Mouse (Mus musculus) B cell, adult 67 days (primary cell): ENCODE data around the gene E2f4. TPM values are rescaled to one million over a fixed set of nuclear protein-coding genes. Genes with fewer than 3 reads are reported as not detected.

Experiments
- total RNA-seq, 2 experiments: library from RNA; stranded (reverse); gene quantifications; 4 replicates each; pipeline ENCODE4 v1.2.4; 2023

The E2f4 gene
- 10 to 100 TPM; 96.4 to 98.1 TPM for total RNA-seq

GRCm38 (mm10) chr8:105297511-105298192 lies at the start of gene E2f4:
Gene E2f4, plus strand, starts transcription at chr8:105297663.

GRCm38 (mm10) chr8:105254966-105255350 lies 42.5 kb upstream of the E2f4 start, which contains the start of gene B3gnt9:
Gene B3gnt9, minus strand, starts transcription at chr8:105255153.

GRCm38 (mm10) chr8:105264024-105264982 lies 33.2 kb upstream of the E2f4 start, which contains the start of the genes Tradd and Fbxl8:
Gene Tradd, minus strand, starts transcription at chr8:105264609.
Gene Fbxl8, plus strand, starts transcription at chr8:105264648.

GRCm38 (mm10) chr8:105269461-105269947 lies 28.0 kb upstream of the E2f4 start, which contains the start of gene Hsf4:
Gene Hsf4, plus strand, starts transcription at chr8:105269801.

GRCm38 (mm10) chr8:105275840-105276239 lies 21.6 kb upstream of the E2f4 start, which contains the start of gene Nol3:
Gene Nol3, plus strand, starts transcription at chr8:105276140.

GRCm38 (mm10) chr8:105289805-105290460 lies 7.5 kb upstream of the E2f4 start, which contains the start of gene 4931428F04Rik:
Gene 4931428F04Rik, minus strand, starts transcription at chr8:105289864.

GRCm38 (mm10) chr8:105295895-105296573 lies 1.4 kb upstream of the E2f4 start, which contains the start of gene Exoc3l:
Gene Exoc3l, minus strand, starts transcription at chr8:105296101.

GRCm38 (mm10) chr8:105305211-105306145 lies 8.0 kb downstream of the E2f4 start, which contains the start of gene Elmo3:
Gene Elmo3, plus strand, starts transcription at chr8:105305601.

GRCm38 (mm10) chr8:105326141-105326672 lies 28.7 kb downstream of the E2f4 start, which contains the start of the genes Lrrc29 and Tmem208:
Gene Lrrc29, minus strand, starts transcription at chr8:105326278.
Gene Tmem208, plus strand, starts transcription at chr8:105326354.

GRCm38 (mm10) chr8:105347428-105348221 lies 50.2 kb downstream of the E2f4 start, which contains the start of gene Fhod1:
Gene Fhod1, minus strand, starts transcription at chr8:105347953.

GRCm38 (mm10) chr8:105348450-105349095 lies 51.1 kb downstream of the E2f4 start, which contains the start of gene Slc9a5:
Gene Slc9a5, plus strand, starts transcription at chr8:105348843.

Other genes with a start within 250 kb of the E2f4 start
- not detected for gene Ces3a, start 249.1 kb upstream of the E2f4 start, total RNA-seq
- not detected for gene Ces3b, start 213.9 kb upstream of the E2f4 start, total RNA-seq
- gene Ces4a, start 165.9 kb upstream of the E2f4 start, total RNA-seq = not detected
- gene Cbfb, start 127.0 kb upstream of the E2f4 start, total RNA-seq = 10 to 100 TPM; 96.5 to 98.2 TPM
- 10 to 100 TPM; 20.0 to 24.8 TPM for gene D230025D16Rik, start 72.5 kb upstream of the E2f4 start, total RNA-seq
- gene B3gnt9, start 42.5 kb upstream of the E2f4 start, total RNA-seq = 1 to 10 TPM; 1.1 to 1.7 TPM
- 10 to 100 TPM; 25.4 to 28.9 TPM for gene Tradd, start 33.1 kb upstream of the E2f4 start, total RNA-seq
- 10 to 100 TPM in 1 of 2 experiments, 1 to 10 TPM in 1; 9.8 to 11.9 TPM for gene Fbxl8, start 33.0 kb upstream of the E2f4 start, total RNA-seq
- gene Hsf4, start 27.9 kb upstream of the E2f4 start, total RNA-seq = under 1 TPM in 1 of 2 experiments, not detected in 1; 0.59 TPM
- not detected for gene Nol3, start 21.5 kb upstream of the E2f4 start, total RNA-seq
- 1 to 10 TPM; 5.4 to 5.9 TPM for gene 4931428F04Rik, start 7.8 kb upstream of the E2f4 start, total RNA-seq
- 1 to 10 TPM; 1.3 to 2.1 TPM for gene Exoc3l, start 1.6 kb upstream of the E2f4 start, total RNA-seq
- 1 to 10 TPM; 3.6 to 5.5 TPM for gene Elmo3, start 7.9 kb downstream of the E2f4 start, total RNA-seq
- gene Lrrc29, start 28.6 kb downstream of the E2f4 start, total RNA-seq = 10 to 100 TPM in 1 of 2 experiments, 1 to 10 TPM in 1; 5.4 to 13.3 TPM
- gene Tmem208, start 28.7 kb downstream of the E2f4 start, total RNA-seq = 10 to 100 TPM; 28.9 to 33.3 TPM
- gene Fhod1, start 50.3 kb downstream of the E2f4 start, total RNA-seq = 10 to 100 TPM; 39.5 to 39.7 TPM
- gene Slc9a5, start 51.2 kb downstream of the E2f4 start, total RNA-seq = 1 to 10 TPM in 1 of 2 experiments, under 1 TPM in 1; 0.89 to 1.5 TPM
- gene Plekhg4, start 75.6 kb downstream of the E2f4 start, total RNA-seq = not detected
- not detected for gene Kctd19, start 115.8 kb downstream of the E2f4 start, total RNA-seq
- gene Lrrc36, start 115.9 kb downstream of the E2f4 start, total RNA-seq = not detected
- 1 to 10 TPM in 1 of 2 experiments, under 1 TPM in 1; 0.56 to 1.3 TPM for gene Tppp3, start 173.9 kb downstream of the E2f4 start, total RNA-seq
- 1 to 10 TPM; 4.0 to 5.3 TPM for gene Zdhhc1, start 199.2 kb downstream of the E2f4 start, total RNA-seq
- gene Hsd11b2, start 221.1 kb downstream of the E2f4 start, total RNA-seq = not detected